Mouse (Mus musculus) neural tube, embryonic 11.5 days (tissue): ENCODE data around the gene Golt1a. TPM values are rescaled to one million over a fixed set of nuclear protein-coding genes. Genes with fewer than 3 reads are reported as not detected.

Experiments
- ATAC-seq: fragments of 200-750 bp; cut with Nextera tagmentation; 2 replicates; pipeline ENCODE4 v1.8.0; 2017; ENCODE audit warnings: moderate number of reproducible peaks, mild to moderate bottlenecking, moderate TSS enrichment, moderate library complexity; ENCODE audit not compliant: insufficient read depth, low FRiP score, low TSS enrichment
- DNase-seq: peaks from one replicate; pipeline ENCODE4 v3.0.0-alpha.2; 2015; ENCODE audit warnings: low spot score
- H3K27ac ChIP-seq: fragments of 300-500 bp; sonication (generic); 2 replicates; pipeline ENCODE4 v1.5.1; 2014; ENCODE audit warnings: low read depth, mild to moderate bottlenecking, low read length
- H3K27me3 ChIP-seq: fragments of 300-500 bp; sonication (generic); 2 replicates; pipeline ENCODE4 v1.6.1; 2014; ENCODE audit warnings: mild to moderate bottlenecking, low read length, mixed read lengths; ENCODE audit not compliant: control insufficient read depth, insufficient read depth
- H3K36me3 ChIP-seq: fragments of 300-500 bp; sonication (generic); 2 replicates; pipeline ENCODE4 v1.6.1; 2014; ENCODE audit warnings: mild to moderate bottlenecking, low read length, moderate library complexity, mixed read lengths; ENCODE audit not compliant: control insufficient read depth, insufficient read depth
- H3K4me1 ChIP-seq: fragments of 300-500 bp; sonication (generic); 2 replicates; pipeline ENCODE4 v1.6.1; 2014; ENCODE audit warnings: low read length, mixed read lengths; ENCODE audit not compliant: control insufficient read depth, insufficient read depth
- H3K4me2 ChIP-seq: fragments of 300-500 bp; sonication (generic); 2 replicates; pipeline ENCODE4 v1.6.1; 2014; ENCODE audit warnings: low read depth, mild to moderate bottlenecking, moderate library complexity
- H3K4me3 ChIP-seq: fragments of 300-500 bp; sonication (generic); 2 replicates; pipeline ENCODE4 v1.5.1; 2014; ENCODE audit warnings: low read depth, low read length
- H3K9ac ChIP-seq: fragments of 300-500 bp; sonication (generic); 2 replicates; pipeline ENCODE4 v1.6.1; 2014; ENCODE audit warnings: mild to moderate bottlenecking, low read length
- H3K9me3 ChIP-seq: fragments of 300-500 bp; sonication (generic); 2 replicates; pipeline ENCODE4 v1.6.1; 2016; ENCODE audit warnings: low read length; ENCODE audit not compliant: control insufficient read depth
- WGBS: fragments of 180-500 bp; shearing (Covaris S2); extraction: QIAGEN DNeasy Blood & Tissue Kit; methylation state at CpG from one replicate; pipeline ENCODE4 v1.1.7; 2014; 5-methylcytosine and 5-hydroxymethylcytosine counted together
- polyA plus RNA-seq: library from polyadenylated mRNA; unstranded; fragments of >200 nt; fragmentation: Nextera tagmentation; extraction: Ambion mirVana; gene quantifications from 2 replicates; pipeline ENCODE4 v1.2.1, GENCODE M21; 2014

The Golt1a gene
- polyA plus RNA-seq, 1 experiment from 2014 or later: not detected

- Histone ChIP-seq H3K27me3 (peaks cover 17% of the 10 kb centered on the region), H3K27ac (no peak overlapping the region)
- WGBS: 87% methylated on average over 6 of the region's 6 CpGs
These were observed 51.4 kb downstream of the Golt1a start for GRCm38 (mm10) chr1:133361006-133361405.

GRCm38 (mm10) chr1:133362103-133362502, 52.5 kb downstream of the Golt1a start:
- peaks cover 17% of the 10 kb centered on the region for H3K27me3 ChIP-seq
- 0 out of 2 replicates have a peak, but pooled peaks cover 3% of the 10 kb centered on the region for H3K4me1 ChIP-seq
- no peak overlapping the region for H3K4me2 ChIP-seq
- no peak overlapping the region for H3K27ac ChIP-seq
- 86% methylated on average over 5 of the region's 5 CpGs for WGBS
- ATAC-seq (no peak), DNase-seq (no peak)
- no peak overlapping the region for H3K4me3 ChIP-seq
- H3K9me3 ChIP-seq: no peaks in the 10 kb centered on the region
- no peak overlapping the region for H3K9ac ChIP-seq
- H3K36me3 ChIP-seq: no peaks in the 10 kb centered on the region

More at GRCm38 (mm10) chr1:133361006-133361405, 51.4 kb downstream of the Golt1a start:
- ATAC-seq (no peak), DNase-seq (no peak)
- H3K9ac ChIP-seq: no peak overlapping the region
- 0 out of 2 replicates have a peak, but pooled peaks cover 3% of the 10 kb centered on the region for H3K4me1 ChIP-seq
- H3K9me3 ChIP-seq: no peaks in the 10 kb centered on the region
- no peak overlapping the region for H3K4me2 ChIP-seq
- H3K4me3 ChIP-seq: no peak overlapping the region
- H3K36me3 ChIP-seq: no peaks in the 10 kb centered on the region

GRCm38 (mm10) chr1:133363276-133364021, 53.8 kb downstream of the Golt1a start, which contains the start of gene Etnk2:
TSS of gene Etnk2 (plus strand) at chr1:133363572.
- H3K27ac ChIP-seq: no peak within 1 kb of the TSS
- H3K27me3 ChIP-seq: peaks cover 17% of the 10 kb centered on the region
- 1% methylated on average over 36 of the region's 52 CpGs for WGBS

GRCm38 (mm10) chr1:133364022-133364630, 54.5 kb downstream of the Golt1a start:
- H3K36me3 ChIP-seq: no peaks in the 10 kb centered on the region
- WGBS: 2% methylated on average over 27 of the region's 27 CpGs
- peaks cover 11% of the 10 kb centered on the region; the same call in 1 of the 2 replicates for H3K4me1 ChIP-seq
- DNase-seq (peak; percentile 32), ATAC-seq (0 out of 2 replicates have a peak, but pooled peaks have one; percentile 27)
- peak overlapping the region; percentile 98 for H3K4me2 ChIP-seq
- no peaks in the 10 kb centered on the region for H3K9me3 ChIP-seq
- peak overlapping the region; percentile 65 for H3K4me3 ChIP-seq
- H3K9ac ChIP-seq: peak overlapping the region; percentile 66
- peaks cover 17% of the 10 kb centered on the region for H3K27me3 ChIP-seq
- no peak overlapping the region for H3K27ac ChIP-seq

More at GRCm38 (mm10) chr1:133363276-133364021, 53.8 kb downstream of the Golt1a start, which contains the start of gene Etnk2:
- no peaks in the 10 kb centered on the region for H3K9me3 ChIP-seq
- peak within 1 kb of the TSS; percentile 65 for H3K4me3 ChIP-seq
- H3K9ac ChIP-seq: peak within 1 kb of the TSS; percentile 66
- peaks cover 11% of the 10 kb centered on the region; the same call in 1 of the 2 replicates for H3K4me1 ChIP-seq
- H3K36me3 ChIP-seq: no peaks in the 10 kb centered on the region
- peak; percentile 84 for DNase-seq
- peak within 1 kb of the TSS; percentile 98 for H3K4me2 ChIP-seq
- ATAC-seq: peak; percentile 69

- DNase-seq (no peak), ATAC-seq (no peak)
- Histone ChIP-seq H3K9me3 (no peaks in the 10 kb centered on the region), H3K4me3 (no peak overlapping the region), H3K9ac (no peak overlapping the region), H3K4me2 (no peak overlapping the region), H3K27ac (no peak overlapping the region), H3K4me1 (peaks cover 11% of the 10 kb centered on the region; the same call in 1 of the 2 replicates), H3K36me3 (no peaks in the 10 kb centered on the region), H3K27me3 (peaks cover 17% of the 10 kb centered on the region)
- 59% methylated on average over 2 of the region's 2 CpGs for WGBS
These were observed 55.3 kb downstream of the Golt1a start for GRCm38 (mm10) chr1:133364890-133365289.

GRCm38 (mm10) chr1:133366951-133367605, 57.5 kb downstream of the Golt1a start:
- 50% methylated on average over 10 of the region's 10 CpGs for WGBS
- Histone ChIP-seq H3K4me2 (no peak overlapping the region), H3K4me1 (peaks cover 11% of the 10 kb centered on the region; the same call in 1 of the 2 replicates), H3K9me3 (no peaks in the 10 kb centered on the region), H3K27me3 (peaks cover 17% of the 10 kb centered on the region), H3K4me3 (no peak overlapping the region), H3K27ac (no peak overlapping the region), H3K9ac (no peak overlapping the region), H3K36me3 (no peaks in the 10 kb centered on the region)
- DNase-seq: no peak
- ATAC-seq: no peak

GRCm38 (mm10) chr1:133367606-133368488, 58.2 kb downstream of the Golt1a start:
- no peak overlapping the region for H3K4me2 ChIP-seq
- H3K4me1 ChIP-seq: peaks cover 19% of the 10 kb centered on the region
- H3K27me3 ChIP-seq: peaks cover 17% of the 10 kb centered on the region
- peak; percentile 23 for DNase-seq
- H3K9me3 ChIP-seq: no peaks in the 10 kb centered on the region
- WGBS: 7% methylated on average over 11 of the region's 11 CpGs
- H3K27ac ChIP-seq: no peak overlapping the region
- H3K36me3 ChIP-seq: no peaks in the 10 kb centered on the region
- no peak overlapping the region for H3K4me3 ChIP-seq
- ATAC-seq: no peak
- H3K9ac ChIP-seq: no peak overlapping the region

GRCm38 (mm10) chr1:133368644-133369043, 59.0 kb downstream of the Golt1a start:
- ATAC-seq (no peak), DNase-seq (no peak)
- no peaks in the 10 kb centered on the region for H3K9me3 ChIP-seq
- no peaks in the 10 kb centered on the region for H3K36me3 ChIP-seq
- H3K27me3 ChIP-seq: peaks cover 15% of the 10 kb centered on the region
- no peak overlapping the region for H3K27ac ChIP-seq
- no peak overlapping the region for H3K4me3 ChIP-seq
- 61% methylated on average over 10 of the region's 10 CpGs for WGBS
- no peak overlapping the region for H3K9ac ChIP-seq
- peaks cover 20% of the 10 kb centered on the region for H3K4me1 ChIP-seq
- no peak overlapping the region for H3K4me2 ChIP-seq
